Mouse (Mus musculus) layer of hippocampus, adult 9-10 months (tissue): Measurements from ENCODE around the gene Pygm.

Experiments used
- DNase-seq: peaks from one replicate; pipeline ENCODE4 v3.0.0; 2022; ENCODE audit warnings: low spot score

The Pygm gene

GRCm38 (mm10) chr19:6445761-6446423 is 61.7 kb downstream of the Pygm start:
- no peak for DNase-seq

GRCm38 (mm10) chr19:6446736-6447437 is 62.7 kb downstream of the Pygm start:
- no peak for DNase-seq
